Mouse (Mus musculus) forebrain, embryonic 11.5 days (tissue): ENCODE data around the gene Zbtb5. TPM values are rescaled to one million over a fixed set of nuclear protein-coding genes. Genes with fewer than 3 reads are reported as not detected.
"Not testable (repeated sequence)": the region's sequence is repeated elsewhere in the genome, so short reads cannot be mapped to it uniquely, and the experiment has no call there.

Experiments used
- ATAC-seq: fragments of 200-750 bp; cut with Nextera tagmentation; replicated peaks from 2 replicates; pipeline ENCODE4 v1.8.0; 2017; ENCODE audit warnings: moderate TSS enrichment; ENCODE audit not compliant: low FRiP score
- DNase-seq: peaks from one replicate; pipeline ENCODE4 v3.0.0-alpha.2; 2017; ENCODE audit warnings: low spot score
- H3K27ac ChIP-seq: fragments of 300-500 bp; sonication (generic); 2 replicates; pipeline ENCODE4 v1.5.1; 2014; ENCODE audit warnings: low read depth, low read length
- H3K27me3 ChIP-seq: fragments of 300-500 bp; sonication (generic); 2 replicates; pipeline ENCODE4 v1.6.1; 2014; ENCODE audit warnings: mild to moderate bottlenecking, low read length, mixed read lengths; ENCODE audit not compliant: control insufficient read depth, insufficient read depth
- H3K36me3 ChIP-seq: fragments of 300-500 bp; sonication (generic); 2 replicates; pipeline ENCODE4 v1.6.1; 2014; ENCODE audit warnings: mild to moderate bottlenecking, low read length, moderate library complexity, mixed read lengths; ENCODE audit not compliant: control insufficient read depth, insufficient read depth
- H3K4me1 ChIP-seq: fragments of 300-500 bp; sonication (generic); replicated peaks from 2 replicates; pipeline ENCODE4 v1.6.1; 2014; ENCODE audit warnings: low read length, mixed read lengths; ENCODE audit not compliant: control insufficient read depth, insufficient read depth
- H3K4me2 ChIP-seq: fragments of 300-500 bp; sonication (generic); 2 replicates; pipeline ENCODE4 v1.6.1; 2014; ENCODE audit warnings: low read depth, mild to moderate bottlenecking, low read length, moderate library complexity, mixed read lengths; ENCODE audit not compliant: severe bottlenecking
- H3K4me3 ChIP-seq: fragments of 300-500 bp; sonication (generic); 2 replicates; pipeline ENCODE4 v1.5.1; 2014; ENCODE audit warnings: low read depth, low read length
- H3K9ac ChIP-seq: fragments of 300-500 bp; sonication (generic); 2 replicates; pipeline ENCODE4 v1.6.1; 2014; ENCODE audit warnings: low read length
- H3K9me3 ChIP-seq: fragments of 300-500 bp; sonication (generic); 2 replicates; pipeline ENCODE4 v1.6.1; 2016; ENCODE audit warnings: low read length, mixed read lengths; ENCODE audit not compliant: control insufficient read depth
- WGBS: fragments of 180-500 bp; shearing (Covaris S2); extraction: QIAGEN DNeasy Blood & Tissue Kit; methylation state at CpG from one replicate; pipeline ENCODE4 v1.1.7; 2014; 5-methylcytosine and 5-hydroxymethylcytosine counted together
- polyA plus RNA-seq: library from polyadenylated mRNA; unstranded; fragments of >200 nt; fragmentation: Nextera tagmentation; extraction: Ambion mirVana; gene quantifications from 2 replicates; pipeline ENCODE4 v1.2.1, GENCODE M21; 2014

The Zbtb5 gene
- polyA plus RNA-seq, 1 experiment from 2014 or later, result 44.9 TPM

DNA sequence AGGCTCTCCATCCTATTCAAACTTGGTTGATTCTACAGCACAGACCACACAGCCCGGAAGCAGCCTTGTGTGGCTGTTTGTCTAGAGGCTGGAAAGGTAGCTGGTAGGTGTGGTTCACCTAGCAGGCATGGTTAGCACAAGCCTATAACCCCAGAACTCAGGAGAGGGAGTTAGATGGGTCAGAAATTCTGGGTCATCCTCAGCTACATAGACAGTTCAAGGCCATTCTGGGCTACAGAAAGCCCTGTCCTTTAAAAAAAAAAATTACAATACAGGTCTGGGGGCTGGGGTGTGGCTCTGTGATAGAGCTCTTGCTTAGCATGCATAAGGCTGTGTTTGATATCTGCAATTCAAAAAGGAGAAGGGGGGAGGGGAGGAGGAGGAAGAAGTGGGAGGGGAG lies 63.9 kb downstream of the Zbtb5 start:
- H3K9me3 ChIP-seq, result no peaks in the 10 kb centered on the region
- no peak overlapping the region for H3K27ac ChIP-seq
- H3K4me1 ChIP-seq, result no peaks in the 10 kb centered on the region
- H3K4me3 ChIP-seq, result no peak overlapping the region
- H3K9ac ChIP-seq, result no peak overlapping the region
- H3K36me3 ChIP-seq, result no peaks in the 10 kb centered on the region
- ATAC-seq, result no peak
- no peak overlapping the region for H3K4me2 ChIP-seq
- no peaks in the 10 kb centered on the region for H3K27me3 ChIP-seq
- WGBS, result 86% methylated on average over 1 of the region's 1 CpGs
- DNase-seq, result no peak

DNA sequence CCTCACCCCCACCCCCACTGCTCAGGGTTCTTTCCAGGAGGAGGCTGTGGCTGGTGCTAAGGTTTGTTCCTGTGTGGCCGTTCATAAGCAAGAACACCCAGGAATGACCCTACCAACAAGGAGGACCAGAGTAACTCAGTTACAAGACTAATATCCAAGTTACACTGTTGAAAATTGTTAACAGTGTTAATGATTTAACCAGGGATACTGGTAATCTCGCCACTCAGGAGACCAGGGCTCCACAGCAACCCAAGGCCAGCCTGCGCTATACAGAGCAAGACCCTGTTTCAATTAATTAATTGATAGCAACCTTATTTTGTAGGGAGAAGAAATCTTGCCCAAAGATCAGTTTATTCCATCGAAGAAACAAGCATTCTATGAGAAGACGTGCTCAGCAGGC lies 64.7 kb downstream of the Zbtb5 start:
- Histone ChIP-seq H3K4me1 (no peaks in the 10 kb centered on the region), H3K9me3 (no peaks in the 10 kb centered on the region), H3K9ac (no peak overlapping the region), H3K27ac (no peak overlapping the region), H3K4me2 (no peak overlapping the region), H3K4me3 (no peak overlapping the region), H3K36me3 (no peaks in the 10 kb centered on the region), H3K27me3 (no peaks in the 10 kb centered on the region)
- ATAC-seq (no peak), DNase-seq (no peak)
- WGBS, result 93% methylated on average over 5 of the region's 5 CpGs

DNA sequence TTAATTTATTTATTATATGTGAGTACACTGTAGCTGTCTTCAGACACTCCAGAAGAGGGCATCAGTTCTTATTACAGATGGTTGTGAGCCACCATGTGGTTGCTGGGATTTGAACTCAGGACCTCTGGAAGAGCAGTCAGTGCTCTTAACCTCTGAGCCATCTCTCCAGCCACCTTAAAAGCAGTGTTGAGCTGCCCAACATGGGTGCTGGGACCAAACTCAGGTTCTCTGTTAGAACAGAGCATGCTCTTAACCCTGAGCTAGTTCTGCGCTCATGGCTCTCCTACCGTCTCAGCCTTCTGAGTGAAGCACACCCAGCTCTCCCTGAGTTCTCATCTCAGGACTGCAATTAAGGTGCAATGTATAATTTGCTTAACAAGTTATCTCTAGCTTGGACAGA lies 66.1 kb downstream of the Zbtb5 start:
- not testable (repeated sequence) for H3K36me3 ChIP-seq, H3K27ac ChIP-seq, DNase-seq, H3K9ac ChIP-seq, H3K4me2 ChIP-seq, H3K27me3 ChIP-seq, H3K9me3 ChIP-seq, ATAC-seq, H3K4me1 ChIP-seq, H3K4me3 ChIP-seq
- WGBS, result 94% methylated on average over 2 of the region's 2 CpGs

DNA sequence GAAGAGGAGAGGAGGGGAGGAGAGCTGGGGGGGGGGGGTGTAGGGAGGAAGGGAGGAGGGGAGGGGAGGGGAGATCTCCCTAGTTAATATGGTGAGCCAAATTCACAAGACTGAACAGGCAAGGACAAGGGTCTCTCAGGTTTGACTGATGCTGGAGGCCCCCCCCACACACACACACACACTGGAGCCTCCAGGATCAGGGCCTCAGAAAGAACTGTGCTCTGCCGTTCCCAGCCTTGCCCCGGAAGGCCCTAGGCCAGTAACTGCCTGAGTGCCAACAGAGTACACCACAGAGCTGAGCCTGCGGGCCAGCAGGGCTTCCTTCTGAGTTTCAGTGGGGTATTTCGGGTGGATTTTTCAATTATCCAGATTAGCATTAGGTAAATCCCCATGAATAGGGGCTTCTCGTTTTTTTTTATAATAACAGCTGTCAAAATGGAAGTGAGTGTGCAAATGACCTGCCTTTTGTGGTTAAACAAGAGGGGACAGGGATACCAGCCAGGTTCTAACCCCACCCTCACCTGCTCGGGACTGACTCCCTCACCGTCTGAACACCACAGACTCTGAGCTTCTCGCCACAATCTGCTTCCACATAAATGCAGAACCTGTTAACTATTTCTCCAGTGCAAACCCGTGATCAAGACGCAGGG lies 67.7 kb downstream of the Zbtb5 start:
- H3K9ac ChIP-seq, result no peak overlapping the region
- WGBS, result 82% methylated on average over 10 of the region's 10 CpGs
- no peak overlapping the region for H3K4me3 ChIP-seq
- no peak for DNase-seq
- H3K36me3 ChIP-seq, result no peaks in the 10 kb centered on the region
- no peaks in the 10 kb centered on the region for H3K27me3 ChIP-seq
- no peak for ATAC-seq
- no peak overlapping the region for H3K27ac ChIP-seq
- H3K4me1 ChIP-seq, result no peaks in the 10 kb centered on the region
- H3K4me2 ChIP-seq, result no peak overlapping the region
- no peaks in the 10 kb centered on the region for H3K9me3 ChIP-seq

DNA sequence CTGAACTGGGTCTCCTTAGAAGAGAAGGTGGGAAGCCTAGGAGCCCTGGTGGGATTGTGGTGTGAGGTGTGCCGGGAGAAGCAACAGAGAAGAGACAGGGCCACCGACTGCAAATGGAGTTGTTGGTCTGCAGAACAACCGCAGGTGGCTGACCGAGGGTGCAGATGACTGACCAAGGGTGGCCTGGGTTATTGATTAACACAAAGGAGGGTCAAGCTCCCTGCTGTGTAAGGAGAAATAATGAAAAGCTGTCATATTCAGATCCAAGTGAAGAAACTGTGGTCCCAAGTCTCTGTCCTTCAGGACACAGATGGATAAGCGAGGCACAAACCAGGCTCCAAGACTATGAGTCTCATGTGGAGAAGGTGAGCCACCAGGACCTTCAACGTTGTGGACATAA lies 68.7 kb downstream of the Zbtb5 start:
- Histone ChIP-seq H3K4me3 (no peak overlapping the region), H3K36me3 (no peaks in the 10 kb centered on the region), H3K4me1 (no peaks in the 10 kb centered on the region), H3K9ac (no peak overlapping the region), H3K27me3 (no peaks in the 10 kb centered on the region), H3K27ac (no peak overlapping the region), H3K9me3 (no peaks in the 10 kb centered on the region), H3K4me2 (no peak overlapping the region)
- WGBS, result 87% methylated on average over 6 of the region's 6 CpGs
- peak; percentile 29 for DNase-seq
- ATAC-seq, result no peak

DNA sequence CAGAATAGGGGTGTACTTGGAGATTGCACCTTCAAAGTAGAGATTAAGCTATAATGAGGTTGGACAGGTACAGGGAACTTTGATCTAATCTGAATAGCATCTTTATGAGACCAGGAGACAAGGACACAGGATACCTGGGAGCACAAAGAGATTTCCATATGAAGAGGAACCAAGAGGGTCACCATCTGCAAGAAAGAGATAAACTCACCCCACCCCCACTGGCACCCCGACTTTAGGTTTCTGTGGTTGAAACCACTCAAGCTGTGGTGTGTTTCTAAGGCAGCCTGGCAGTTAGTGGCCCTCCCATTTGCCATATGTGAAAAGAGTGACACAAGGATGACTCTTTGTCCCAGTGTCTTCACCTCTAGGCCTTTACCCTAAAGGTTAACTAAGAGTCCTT lies 70.0 kb downstream of the Zbtb5 start:
- Histone ChIP-seq H3K27ac (no peak overlapping the region), H3K4me3 (no peak overlapping the region), H3K36me3 (no peaks in the 10 kb centered on the region), H3K4me2 (no peak overlapping the region), H3K4me1 (no peaks in the 10 kb centered on the region), H3K9ac (no peak overlapping the region), H3K9me3 (no peaks in the 10 kb centered on the region), H3K27me3 (no peaks in the 10 kb centered on the region)
- no peak for DNase-seq
- ATAC-seq, result no peak
- 89% methylated on average over 1 of the region's 1 CpGs for WGBS

Other genes starting within 250 kb of the Zbtb5 start
- 48.6 and 48.8 TPM in 2 replicates for gene Grhpr, start 31.0 kb downstream of the Zbtb5 start, polyA plus RNA-seq
- 54.5 and 55.2 TPM in 2 replicates for gene Polr1e, start 6.2 kb upstream of the Zbtb5 start, polyA plus RNA-seq
- gene Fbxo10, start 72.2 kb upstream of the Zbtb5 start, polyA plus RNA-seq, result 12.5 and 13.3 TPM in 2 replicates
- 172 and 184 TPM in 2 replicates for gene Tomm5, start 95.7 kb upstream of the Zbtb5 start, polyA plus RNA-seq
- gene Frmpd1, start 172.5 kb upstream of the Zbtb5 start, polyA plus RNA-seq, result 1.3 TPM in 2 replicates